Mouse (Mus musculus) left cerebral cortex, postnatal 25 days (tissue): ENCODE measurements around the gene Atxn7l3. TPM values are rescaled to one million over a fixed set of nuclear protein-coding genes. Genes with fewer than 3 reads are reported as not detected.
"Not testable (repeated sequence)": the region's sequence is repeated elsewhere in the genome, so short reads cannot be mapped to it uniquely, and the experiment has no call there.

Experiments
- DNase-seq, 2 experiments: peaks; one replicate each; pipeline ENCODE4 v3.0.0; 2022; ENCODE audit warnings: low spot score in 2 of 2, mixed read lengths in 1 of 2
- intact Hi-C: fragments of 180-260 bp; cut with DNase I; formaldehyde crosslinking; loops from one replicate; pipeline ENCODE4 v1.15.1; 2025
- total RNA-seq, 2 experiments: library from RNA; stranded (reverse); gene quantifications; 2 replicates each; pipeline ENCODE4 v1.2.3; 2021

The Atxn7l3 gene
- total RNA-seq, 2 experiments from 2014 or later: 231 to 242 TPM

- DNase-seq: no peak
- intact Hi-C loops: no loop called here
These were observed 7.7 kb upstream of the Atxn7l3 start for GRCm38 (mm10) chr11:102304141-102304540.

- intact Hi-C loops: no loop called here
- peak in 1 of 2 experiments; percentile 53 for DNase-seq
These were observed 3.4 kb upstream of the Atxn7l3 start for GRCm38 (mm10) chr11:102299839-102300238.

GRCm38 (mm10) chr11:102297577-102298556 lies 1.4 kb upstream of the Atxn7l3 start:
- intact Hi-C loops: loop anchor here (1.0 to 2.0 kb wide), 3 partner anchors 10 to 22 kb away; no protein-coding TSS in a partner anchor
- no peak for DNase-seq

- intact Hi-C loops: loop anchor here (1.0 to 2.0 kb wide), 2 partner anchors 21 to 111 kb away; partner anchors contain the start of gene Slc25a39
These were observed 596 bp downstream of the Atxn7l3 start for GRCm38 (mm10) chr11:102295598-102296471.

GRCm38 (mm10) chr11:102294887-102295597 lies 1.4 kb downstream of the Atxn7l3 start:
- peak; percentile 38 to 58 for DNase-seq
- intact Hi-C loops: no loop called here

More at GRCm38 (mm10) chr11:102295598-102296471, 596 bp downstream of the Atxn7l3 start:
- DNase-seq: no peak

GRCm38 (mm10) chr11:102294416-102294815 lies 2.0 kb downstream of the Atxn7l3 start:
- intact Hi-C loops: no loop called here

GRCm38 (mm10) chr11:102293971-102294370 lies 2.5 kb downstream of the Atxn7l3 start:
- DNase-seq: no peak
- intact Hi-C loops: no loop called here

More at GRCm38 (mm10) chr11:102294416-102294815, 2.0 kb downstream of the Atxn7l3 start:
- no peak for DNase-seq

GRCm38 (mm10) chr11:102291051-102291535 lies 5.3 kb downstream of the Atxn7l3 start:
- intact Hi-C loops: no loop called here
- DNase-seq: no peak

GRCm38 (mm10) chr11:102290141-102290540 lies 6.3 kb downstream of the Atxn7l3 start:
- intact Hi-C loops: no loop called here
- no peak for DNase-seq

GRCm38 (mm10) chr11:102289511-102290100 lies 6.8 kb downstream of the Atxn7l3 start:
- DNase-seq: no peak
- intact Hi-C loops: no loop called here

GRCm38 (mm10) chr11:102288913-102289312 lies 7.5 kb downstream of the Atxn7l3 start:
- intact Hi-C loops: no loop called here
- no peak for DNase-seq

- DNase-seq: no peak
- intact Hi-C loops: no loop called here
These were observed 8.2 kb downstream of the Atxn7l3 start for GRCm38 (mm10) chr11:102288027-102288804.

- intact Hi-C loops: no loop called here
- DNase-seq: no peak
These were observed 8.9 kb downstream of the Atxn7l3 start for GRCm38 (mm10) chr11:102287485-102287884.

- intact Hi-C loops: no loop called here
- no peak for DNase-seq
These were observed 11.2 kb downstream of the Atxn7l3 start for GRCm38 (mm10) chr11:102285095-102285834.

- DNase-seq: peak; percentile 96 to 99
- intact Hi-C loops: no loop called here
These were observed 11.8 kb downstream of the Atxn7l3 start, which contains the start of gene Tmub2 for GRCm38 (mm10) chr11:102284501-102285094. TSS of gene Tmub2 (plus strand) at chr11:102284931.

- intact Hi-C loops: no loop called here
These were observed 12.5 kb downstream of the Atxn7l3 start for GRCm38 (mm10) chr11:102283922-102284321.

GRCm38 (mm10) chr11:102280267-102280666 lies 16.2 kb downstream of the Atxn7l3 start:
- DNase-seq, intact Hi-C loops: not testable (repeated sequence)

More at GRCm38 (mm10) chr11:102283922-102284321, 12.5 kb downstream of the Atxn7l3 start:
- DNase-seq: no peak
